Mouse (Mus musculus): Measurements from ENCODE around the gene Slc25a44. TPM values are rescaled to one million over a fixed set of nuclear protein-coding genes. Genes with fewer than 3 reads are reported as not detected.
"Not testable (repeated sequence)": the region's sequence is repeated elsewhere in the genome, so short reads cannot be mapped to it uniquely, and the experiment has no call there.

Slc25a44 gene
- polyA plus RNA-seq, 2 experiments: 19.1 to 21.2 TPM

DNA sequence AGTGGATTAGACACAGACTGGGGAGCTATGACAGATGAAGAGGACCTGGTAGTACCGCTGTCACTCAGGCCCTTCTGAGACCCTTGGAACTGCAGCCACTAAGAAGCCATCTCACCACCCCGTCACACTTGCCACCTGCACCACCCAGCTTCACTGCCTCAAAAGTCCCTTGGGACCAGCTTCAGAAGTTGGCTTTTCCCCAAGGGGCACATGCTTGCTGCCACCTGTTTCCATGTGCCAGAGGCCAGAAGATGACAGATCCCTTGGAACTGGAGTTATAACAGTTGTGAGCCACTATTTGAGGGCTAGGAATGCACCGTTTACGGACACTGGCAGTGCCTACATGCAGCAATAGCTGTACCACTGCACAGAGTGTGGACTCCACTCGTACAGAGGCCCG, 29.7 kb downstream of the Slc25a44 start:
- peaks cover 26% of the 10 kb centered on the region for H3K36me3 ChIP-seq (ENCODE audit: control insufficient read depth, insufficient read depth, low read length)
- ATAC-seq (ENCODE audit: low FRiP score, low read depth) (no peak), DNase-seq (ENCODE audit: low spot score) (no peak)
- H3K9me3 ChIP-seq (ENCODE audit: control insufficient read depth, low read length): no peaks in the 10 kb centered on the region
- TF ChIP-seq POLR2A (IDR thresholded peaks at IDR 0.05; ENCODE audit: borderline replicate concordance, extremely low read depth, insufficient read depth, insufficient read length): no peak
- H3K4me2 ChIP-seq (replicated peaks; ENCODE audit: low read depth, low read length, severe bottlenecking): no peak overlapping the region
- H3K4me1 ChIP-seq (ENCODE audit: control insufficient read depth, insufficient read depth, low read length): no peaks in the 10 kb centered on the region
- no peaks in the 10 kb centered on the region for H3K27me3 ChIP-seq (ENCODE audit: control insufficient read depth, insufficient read depth, low read length)
- H3K4me3 ChIP-seq (replicated peaks; ENCODE audit: low read length): no peak overlapping the region
- 94% methylated on average over 6 of the region's 6 CpGs for WGBS
- H3K27ac ChIP-seq (replicated peaks; ENCODE audit: low read depth, low read length): no peak overlapping the region
- no peak overlapping the region for H3K9ac ChIP-seq (ENCODE audit: low read depth, low read length, severe bottlenecking)

DNA sequence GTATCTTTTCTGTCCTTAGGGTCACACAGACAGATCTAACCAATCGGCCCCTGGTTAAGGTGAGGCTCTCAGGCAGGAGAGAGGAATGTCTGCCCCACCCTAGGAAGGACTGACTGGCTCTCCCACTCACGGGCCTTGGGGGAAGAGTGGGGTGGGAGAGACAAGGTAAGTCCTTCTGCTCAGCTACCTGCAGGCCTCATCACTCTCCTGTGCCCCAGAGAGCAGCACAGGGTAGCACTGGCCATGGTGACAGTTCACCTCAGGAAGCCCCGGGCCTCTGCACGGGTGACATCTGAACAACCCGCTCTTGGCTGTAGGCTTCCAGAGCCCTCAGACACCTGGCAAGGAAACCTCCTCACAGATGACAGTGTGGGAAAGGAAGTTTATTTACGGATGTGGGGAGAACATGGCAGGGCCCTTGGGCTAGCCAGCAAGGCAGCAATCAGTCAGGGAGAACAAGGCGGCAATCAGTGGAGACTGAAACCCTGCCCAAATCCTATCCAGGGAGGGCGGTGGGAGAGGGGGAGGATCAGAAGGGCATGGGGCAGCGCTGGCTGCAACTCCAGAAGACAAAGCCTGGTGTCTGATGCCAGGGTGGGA, 31.1 kb downstream of the Slc25a44 start:
- Histone ChIP-seq H3K4me3 (replicated peaks; ENCODE audit: low read length) (no peak overlapping the region), H3K27me3 (ENCODE audit: control insufficient read depth, insufficient read depth, low read length) (no peaks in the 10 kb centered on the region), H3K36me3 (ENCODE audit: control insufficient read depth, insufficient read depth, low read length) (peaks cover 18% of the 10 kb centered on the region), H3K9ac (ENCODE audit: low read depth, low read length, severe bottlenecking) (no peak overlapping the region), H3K27ac (replicated peaks; ENCODE audit: low read depth, low read length) (no peak overlapping the region), H3K4me2 (replicated peaks; ENCODE audit: low read depth, low read length, severe bottlenecking) (no peak overlapping the region), H3K4me1 (ENCODE audit: control insufficient read depth, insufficient read depth, low read length) (no peaks in the 10 kb centered on the region), H3K9me3 (ENCODE audit: control insufficient read depth, low read length) (no peaks in the 10 kb centered on the region)
- no peak for TF ChIP-seq POLR2A (IDR thresholded peaks at IDR 0.05; ENCODE audit: borderline replicate concordance, extremely low read depth, insufficient read depth, insufficient read length)
- ATAC-seq (ENCODE audit: low FRiP score, low read depth) (no peak), DNase-seq (ENCODE audit: low spot score) (no peak)
- WGBS: 90% methylated on average over 9 of the region's 9 CpGs

DNA sequence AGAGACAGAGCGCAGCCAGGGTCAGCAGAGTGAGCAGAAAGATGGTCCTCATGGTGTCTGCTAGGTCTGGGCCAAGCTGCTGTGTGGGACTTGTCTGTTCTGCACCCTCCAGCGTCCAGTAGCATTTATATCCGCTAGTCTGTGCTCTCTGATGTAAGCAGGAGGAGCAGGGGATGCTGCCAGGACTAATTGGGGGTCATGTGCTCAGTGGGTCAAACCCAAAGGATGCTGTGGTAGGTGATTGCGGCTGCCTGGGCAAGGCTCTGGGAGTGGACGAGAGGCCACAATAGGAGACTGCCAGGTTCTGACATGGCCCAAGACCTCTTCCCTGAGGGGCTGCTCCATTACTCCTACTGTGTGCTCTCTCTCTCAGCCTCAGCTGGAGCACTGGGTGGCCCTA, 40.6 kb downstream of the Slc25a44 start, which contains the start of gene Bglap:
TSS of gene Bglap (minus strand) at position 101 of the 400 bp plus-strand sequence.
- H3K4me1 ChIP-seq (ENCODE audit: control insufficient read depth, insufficient read depth, low read length): no peaks in the 10 kb centered on the region
- no peaks in the 10 kb centered on the region for H3K36me3 ChIP-seq (ENCODE audit: control insufficient read depth, insufficient read depth, low read length)
- H3K4me2 ChIP-seq (replicated peaks; ENCODE audit: low read depth, low read length, severe bottlenecking): no peak within 1 kb of the TSS
- 60% methylated on average over 5 of the region's 5 CpGs for WGBS
- no peak within 1 kb of the TSS for H3K4me3 ChIP-seq (replicated peaks; ENCODE audit: low read length)
- H3K27ac ChIP-seq (replicated peaks; ENCODE audit: low read depth, low read length): no peak within 1 kb of the TSS
- no peaks in the 10 kb centered on the region for H3K27me3 ChIP-seq (ENCODE audit: control insufficient read depth, insufficient read depth, low read length)
- no peak for DNase-seq (ENCODE audit: low spot score)
- H3K9ac ChIP-seq (ENCODE audit: low read depth, low read length, severe bottlenecking): no peak within 1 kb of the TSS
- no peaks in the 10 kb centered on the region for H3K9me3 ChIP-seq (ENCODE audit: control insufficient read depth, low read length)
- no peak for TF ChIP-seq POLR2A (IDR thresholded peaks at IDR 0.05; ENCODE audit: borderline replicate concordance, extremely low read depth, insufficient read depth, insufficient read length)
- ATAC-seq (ENCODE audit: low FRiP score, low read depth): no peak

DNA sequence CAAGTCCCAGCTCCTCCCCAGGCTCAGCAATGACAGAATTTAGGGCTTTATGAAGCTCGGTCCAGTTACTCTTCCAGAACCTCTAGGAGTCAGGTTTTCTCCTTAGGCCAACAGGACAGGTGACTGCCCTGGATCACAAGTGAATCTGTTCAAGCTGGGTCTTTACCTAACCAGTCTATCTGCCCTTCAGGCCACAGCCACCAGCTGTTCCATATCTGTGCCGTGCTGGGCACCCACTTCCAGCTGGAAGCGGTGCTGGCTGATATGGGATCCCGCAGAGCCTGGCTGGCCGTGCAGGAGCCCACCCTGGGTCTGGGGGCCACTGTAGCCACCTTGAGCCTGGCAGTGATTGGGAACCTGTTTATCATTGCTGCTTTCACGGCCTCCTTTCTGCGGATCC, 42.6 kb downstream of the Slc25a44 start:
- not testable (repeated sequence) for H3K4me2 ChIP-seq (replicated peaks; ENCODE audit: low read depth, low read length, severe bottlenecking)

DNA sequence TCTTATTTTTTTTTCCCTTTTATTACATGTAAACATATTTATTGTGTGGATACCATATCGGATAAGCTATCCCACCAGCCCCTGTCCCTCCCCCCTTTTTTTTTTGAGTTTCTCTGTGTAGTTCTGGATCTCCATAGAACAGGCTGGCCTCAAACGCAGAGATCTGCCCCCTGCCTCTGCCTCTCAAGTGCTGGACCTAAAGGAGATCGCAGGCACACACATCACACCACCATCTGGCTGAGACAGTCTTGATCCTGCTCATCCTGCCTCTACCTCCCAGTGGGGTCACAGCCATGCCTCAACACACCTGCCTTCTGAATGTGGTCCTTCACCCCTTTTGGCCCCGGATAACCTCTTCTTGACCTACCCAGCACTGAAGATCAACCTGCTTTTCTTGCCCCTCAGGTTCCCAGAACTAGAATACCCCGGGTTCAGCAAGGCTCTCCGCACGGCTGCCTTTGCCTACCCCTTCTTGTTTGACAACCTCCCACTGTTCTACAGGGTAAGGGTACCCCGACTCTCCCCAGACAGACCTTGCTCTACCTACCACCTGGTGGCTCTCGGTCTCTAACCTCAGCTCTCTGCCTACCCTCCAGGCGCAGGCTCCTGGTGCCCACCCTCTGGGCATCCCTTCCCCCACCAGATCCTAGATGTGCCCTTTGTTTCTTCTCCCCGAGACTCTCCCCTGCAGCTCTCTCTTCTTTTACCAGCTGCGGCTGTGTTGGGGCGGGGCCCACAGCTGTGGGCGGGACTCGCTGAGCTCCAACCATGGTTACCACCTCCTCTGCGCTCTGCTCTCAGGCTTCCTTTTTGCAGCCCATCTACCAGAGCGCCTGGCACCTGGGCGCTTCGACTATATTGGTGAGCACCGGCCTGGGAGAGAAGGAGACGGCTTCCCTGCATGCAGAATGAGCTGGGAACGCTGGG, 43.3 kb downstream of the Slc25a44 start:
- not testable (repeated sequence) for H3K27me3 ChIP-seq (ENCODE audit: control insufficient read depth, insufficient read depth, low read length); H3K36me3 ChIP-seq (ENCODE audit: control insufficient read depth, insufficient read depth, low read length); H3K4me1 ChIP-seq (ENCODE audit: control insufficient read depth, insufficient read depth, low read length); H3K27ac ChIP-seq (replicated peaks; ENCODE audit: low read depth, low read length); H3K9me3 ChIP-seq (ENCODE audit: control insufficient read depth, low read length)
- Histone ChIP-seq H3K4me3 (replicated peaks; ENCODE audit: low read length) (peak overlapping the region; percentile 21), H3K4me2 (replicated peaks; ENCODE audit: low read depth, low read length, severe bottlenecking) (peak overlapping the region; percentile 47), H3K9ac (ENCODE audit: low read depth, low read length, severe bottlenecking) (peak overlapping the region; percentile 38; the same call in 1 of the 2 replicates)
- ATAC-seq (ENCODE audit: low FRiP score, low read depth): peak; percentile 81
- WGBS: 11% methylated on average over 17 of the region's 22 CpGs
- DNase-seq (ENCODE audit: low spot score): peak; percentile 26

More for the DNA sequence above, 42.6 kb downstream of the Slc25a44 start:
- not testable (repeated sequence) for H3K27me3 ChIP-seq (ENCODE audit: control insufficient read depth, insufficient read depth, low read length); H3K4me1 ChIP-seq (ENCODE audit: control insufficient read depth, insufficient read depth, low read length); ATAC-seq (ENCODE audit: low FRiP score, low read depth); DNase-seq (ENCODE audit: low spot score); H3K27ac ChIP-seq (replicated peaks; ENCODE audit: low read depth, low read length); H3K4me3 ChIP-seq (replicated peaks; ENCODE audit: low read length); H3K9ac ChIP-seq (ENCODE audit: low read depth, low read length, severe bottlenecking); H3K9me3 ChIP-seq (ENCODE audit: control insufficient read depth, low read length); H3K36me3 ChIP-seq (ENCODE audit: control insufficient read depth, insufficient read depth, low read length)
- 17% methylated on average over 1 of the region's 7 CpGs for WGBS

DNA sequence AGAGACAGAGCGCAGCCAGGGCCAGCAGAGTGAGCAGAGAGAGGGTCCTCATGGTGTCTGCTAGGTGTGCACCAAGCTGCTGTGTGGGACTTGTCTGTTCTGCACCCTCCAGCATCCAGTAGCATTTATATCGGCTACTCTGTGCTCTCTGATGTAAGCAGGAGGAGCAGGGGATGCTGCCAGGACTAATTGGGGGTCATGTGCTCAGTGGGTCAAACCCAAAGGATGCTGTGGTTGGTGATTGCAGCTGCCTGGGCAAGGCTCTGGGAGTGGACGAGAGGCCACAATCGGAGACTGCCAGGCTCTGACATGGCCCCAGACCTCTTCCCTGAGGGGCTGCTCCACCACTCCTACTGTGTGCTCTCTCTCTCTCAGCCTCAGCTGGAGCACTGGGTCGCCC, 46.3 kb downstream of the Slc25a44 start, which contains the start of gene Bglap2:
TSS of gene Bglap2 (minus strand) at position 101 of the 400 bp plus-strand sequence.
- not testable (repeated sequence) for H3K36me3 ChIP-seq (ENCODE audit: control insufficient read depth, insufficient read depth, low read length); DNase-seq (ENCODE audit: low spot score); H3K27me3 ChIP-seq (ENCODE audit: control insufficient read depth, insufficient read depth, low read length); ATAC-seq (ENCODE audit: low FRiP score, low read depth); H3K9me3 ChIP-seq (ENCODE audit: control insufficient read depth, low read length); H3K9ac ChIP-seq (ENCODE audit: low read depth, low read length, severe bottlenecking); H3K4me1 ChIP-seq (ENCODE audit: control insufficient read depth, insufficient read depth, low read length); H3K4me3 ChIP-seq (replicated peaks; ENCODE audit: low read length); H3K4me2 ChIP-seq (replicated peaks; ENCODE audit: low read depth, low read length, severe bottlenecking); H3K27ac ChIP-seq (replicated peaks; ENCODE audit: low read depth, low read length)
- WGBS: 72% methylated on average over 4 of the region's 5 CpGs

DNA sequence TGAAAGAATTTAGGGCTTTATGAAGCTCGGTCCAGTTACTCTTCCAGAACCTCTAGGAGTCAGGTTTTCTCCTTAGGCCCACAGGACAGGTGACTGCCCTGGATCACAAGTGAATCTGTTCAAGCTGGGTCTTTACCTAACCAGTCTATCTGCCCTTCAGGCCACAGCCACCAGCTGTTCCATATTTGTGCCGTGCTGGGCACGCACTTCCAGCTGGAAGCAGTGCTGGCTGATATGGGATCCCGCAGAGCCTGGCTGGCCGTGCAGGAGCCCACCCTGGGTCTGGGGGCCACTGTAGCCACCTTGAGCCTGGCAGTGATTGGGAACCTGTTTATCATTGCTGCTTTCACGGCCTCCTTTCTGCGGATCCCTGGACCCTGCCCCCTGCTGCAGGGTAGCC, 48.3 kb downstream of the Slc25a44 start:
- Histone ChIP-seq H3K4me2 (replicated peaks; ENCODE audit: low read depth, low read length, severe bottlenecking) (peak overlapping the region; percentile 30), H3K9ac (ENCODE audit: low read depth, low read length, severe bottlenecking) (peak overlapping the region; percentile 34; the same call in 1 of the 2 replicates), H3K4me3 (replicated peaks; ENCODE audit: low read length) (0 out of 2 replicates have a peak overlapping the region, but pooled peaks have one; percentile 6), H3K27ac (replicated peaks; ENCODE audit: low read depth, low read length) (0 out of 2 replicates have a peak overlapping the region, but pooled peaks have one; percentile 26)
- not testable (repeated sequence) for H3K9me3 ChIP-seq (ENCODE audit: control insufficient read depth, low read length); H3K27me3 ChIP-seq (ENCODE audit: control insufficient read depth, insufficient read depth, low read length); H3K4me1 ChIP-seq (ENCODE audit: control insufficient read depth, insufficient read depth, low read length); H3K36me3 ChIP-seq (ENCODE audit: control insufficient read depth, insufficient read depth, low read length); DNase-seq (ENCODE audit: low spot score)
- 15% methylated on average over 6 of the region's 7 CpGs for WGBS
- peak; percentile 32; the same call in 1 of the 2 replicates for ATAC-seq (ENCODE audit: low FRiP score, low read depth)

Measured in limb, embryonic 14.5 days (tissue).